24 mouse cellular contexts compared by ENCODE assay signal in the genomic region with DNA sequence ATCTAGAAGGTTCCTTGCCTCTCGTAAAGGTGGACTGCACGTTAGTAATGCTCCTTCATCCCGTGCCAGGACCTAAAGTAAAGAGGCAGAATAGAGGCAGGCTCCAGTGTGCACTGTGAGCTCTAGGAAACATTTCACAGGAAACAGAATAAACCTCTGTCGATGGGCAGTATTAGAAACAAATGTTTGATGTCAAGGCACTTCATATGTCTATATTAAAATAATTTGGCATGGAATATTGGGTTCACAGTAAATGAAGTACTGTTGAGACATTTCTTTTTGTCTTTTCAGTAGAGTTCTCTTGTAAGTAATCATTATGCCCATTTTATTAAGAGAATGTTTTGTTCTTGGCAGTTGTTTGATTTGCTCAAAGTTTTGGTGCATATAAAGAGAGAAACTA.
DNase-seq lines count a peak whose midpoint lies in the region; ATAC-seq and TF ChIP-seq lines count a peak whose summit lies in the region.
"Had no signal": no experiment of that assay in that cellular context is flagged by ENCODE, and none has a peak within 500 bp of the region (broad histone marks: within the 10 kb centered on the region; RNA-seq: fewer than 3 reads in every experiment).

No protein-coding gene starts in this region.

- TF ChIP-seq CTCF in lung, postnatal 0 days (IDR thresholded peaks at IDR 0.05) = no peak

- H3K4me1 ChIP-seq in lung, embryonic 15.5 days = peaks cover 8% of the 10 kb centered on the region
- no peaks in the 10 kb centered on the region for H3K4me1 ChIP-seq in lung, postnatal 0 days (ENCODE audit: insufficient read depth, low read depth, low read length)
- H3K4me1 ChIP-seq: embryonic facial prominence, embryonic 10.5 days; forebrain, embryonic 13.5 days; forebrain, embryonic 15.5 days had no signal

- 50% methylated on average over 4 of the region's 4 CpGs for WGBS in lung, embryonic 15.5 days
- 64% methylated on average over 4 of the region's 4 CpGs for WGBS in lung, postnatal 0 days

- H3K9ac ChIP-seq in lung, embryonic 15.5 days = no peak overlapping the region
- H3K9ac ChIP-seq in lung, postnatal 0 days (replicated peaks; ENCODE audit: low read depth) = no peak overlapping the region
- H3K9ac ChIP-seq: embryonic facial prominence, embryonic 12.5 days; forebrain, embryonic 13.5 days; forebrain, embryonic 15.5 days had no signal

- no peak overlapping the region for H3K4me2 ChIP-seq in lung, embryonic 15.5 days
- H3K4me2 ChIP-seq in lung, postnatal 0 days (replicated peaks; ENCODE audit: low read depth, low read length) = no peak overlapping the region
- H3K4me2 ChIP-seq: embryonic facial prominence, embryonic 12.5 days; forebrain, embryonic 13.5 days; forebrain, embryonic 15.5 days had no signal

- H3K4me3 ChIP-seq in lung, embryonic 15.5 days = no peak overlapping the region
- no peak overlapping the region for H3K4me3 ChIP-seq in lung, postnatal 0 days (ENCODE audit: low read depth, low read length)
- H3K4me3 ChIP-seq: embryonic facial prominence, embryonic 10.5 days; embryonic facial prominence, embryonic 12.5 days; forebrain, embryonic 13.5 days; forebrain, embryonic 15.5 days had no signal

- H3K36me3 ChIP-seq in lung, embryonic 15.5 days = no peaks in the 10 kb centered on the region
- no peaks in the 10 kb centered on the region for H3K36me3 ChIP-seq in lung, postnatal 0 days (ENCODE audit: insufficient read depth, low read length)
- H3K36me3 ChIP-seq: embryonic facial prominence, embryonic 10.5 days; embryonic facial prominence, embryonic 12.5 days; forebrain, embryonic 15.5 days; G1E had no signal

- peak; percentile 50 for DNase-seq in heart, adult 11 months
- no peak for DNase-seq in heart, postnatal 36 days
- no peak for DNase-seq in lung, postnatal 4 days
- DNase-seq in lung, postnatal 0 days (ENCODE audit: low spot score) = peak; percentile 78
- DNase-seq in lung, postnatal 36 days = no peak
- DNase-seq: adrenal gland, adult 8-10 months; adrenal gland, postnatal 14 days; adrenal gland, postnatal 36 days; B cell, adult 2 months; cerebellum, adult 11-12 months; cerebellum, adult 2 months; cerebellum, adult 9-10 months; cerebellum, postnatal 10 days; cerebellum, postnatal 25 days had no signal

- peak; percentile 80; the same call in 1 of the 2 replicates for ATAC-seq in lung, embryonic 15.5 days (ENCODE audit: borderline replicate concordance, extremely low read depth, low FRiP score, low TSS enrichment)
- ATAC-seq in lung, postnatal 0 days = peak; percentile 73
- ATAC-seq: activated CD4-positive, CD25-positive, alpha-beta regulatory T cell, adult 4 months; CD4-positive, CD25-positive, alpha-beta regulatory T cell, adult 4 months; forebrain, embryonic 13.5 days; forebrain, embryonic 15.5 days; Patski had no signal

- no peaks in the 10 kb centered on the region for H3K9me3 ChIP-seq in lung, embryonic 15.5 days
- no peaks in the 10 kb centered on the region for H3K9me3 ChIP-seq in lung, postnatal 0 days (ENCODE audit: low read length)
- H3K9me3 ChIP-seq: embryonic facial prominence, embryonic 10.5 days; embryonic facial prominence, embryonic 12.5 days; forebrain, embryonic 13.5 days; forebrain, embryonic 15.5 days had no signal

- intact Hi-C loops in heart, postnatal 36 days (cut with DNase I) = no loop called here

- H3K27me3 ChIP-seq in lung, embryonic 15.5 days = no peaks in the 10 kb centered on the region
- H3K27me3 ChIP-seq in lung, postnatal 0 days (replicated peaks; ENCODE audit: insufficient read depth, low read length) = no peaks in the 10 kb centered on the region
- H3K27me3 ChIP-seq: CH12.LX; embryonic facial prominence, embryonic 12.5 days; forebrain, embryonic 13.5 days; forebrain, embryonic 15.5 days; Patski had no signal

- TF ChIP-seq EP300 in lung, postnatal 0 days (IDR thresholded peaks at IDR 0.05) = peak; percentile 84

- H3K27ac ChIP-seq in lung, embryonic 15.5 days = peak overlapping the region; percentile 63
- H3K27ac ChIP-seq in lung, postnatal 0 days (ENCODE audit: low read length) = no peak overlapping the region
- H3K27ac ChIP-seq: embryonic facial prominence, embryonic 10.5 days; embryonic facial prominence, embryonic 12.5 days; forebrain, embryonic 13.5 days; forebrain, embryonic 15.5 days had no signal

Comparison
In these comparisons a context has a peak if more than half of its experiments do, and no peak if none do; other contexts are left out.
1. DNase-seq: peak in heart, adult 11 months (single experiment) and lung, postnatal 0 days (single experiment); none in heart, postnatal 36 days (0 of 2), lung, postnatal 4 days (0 of 2) and lung, postnatal 36 days (single experiment).